ENCODE assay signal across 7 mouse cellular contexts in genomic region chr11:116030898-116031845, GRCm38 (mm10). TPM values are rescaled to one million over a fixed set of nuclear protein-coding genes. Genes with fewer than 3 reads are reported as not detected.
DNase-seq lines count a peak whose midpoint lies in the region; ATAC-seq and TF ChIP-seq lines count a peak whose summit lies in the region.

No protein-coding gene starts in this region.

- peaks cover 14% of the 10 kb centered on the region; the same call in 1 of the 2 replicates for H3K79me2 ChIP-seq in liver, adult 2 months (ENCODE audit: control insufficient read depth, insufficient read depth, low read length)

- H3K4me2 ChIP-seq in heart, embryonic 15.5 days: peak overlapping the region; percentile 82
- peak overlapping the region; percentile 62 for H3K4me2 ChIP-seq in midbrain, postnatal 0 days (ENCODE audit: low read depth, low read length, poor library complexity, severe bottlenecking)

- WGBS in heart, embryonic 15.5 days: 24% methylated on average over 14 of the region's 14 CpGs
- WGBS in liver, adult 2 months: 19% methylated on average over 14 of the region's 14 CpGs
- 25% methylated on average over 14 of the region's 14 CpGs for WGBS in midbrain, postnatal 0 days

- peaks cover 7% of the 10 kb centered on the region for H3K4me1 ChIP-seq in testis, adult 2 months (ENCODE audit: control insufficient read depth, insufficient read depth, low read length)
- peaks cover 4% of the 10 kb centered on the region for H3K4me1 ChIP-seq in cortical plate, adult 2 months (ENCODE audit: control insufficient read depth, insufficient read depth, low read length)
- peaks cover 24% of the 10 kb centered on the region for H3K4me1 ChIP-seq in heart, embryonic 15.5 days (replicated peaks)
- peaks cover 10% of the 10 kb centered on the region for H3K4me1 ChIP-seq in liver, adult 2 months (ENCODE audit: control insufficient read depth, insufficient read depth, low read length)
- peaks cover 8% of the 10 kb centered on the region; the same call in 1 of the 2 replicates for H3K4me1 ChIP-seq in midbrain, postnatal 0 days (ENCODE audit: insufficient read depth, low read length)

- TF ChIP-seq CTCF in testis, adult 2 months (IDR thresholded peaks at IDR 0.05; ENCODE audit: control insufficient read depth, insufficient read depth, insufficient replicate concordance, low read depth, low read length): no peak
- no peak for TF ChIP-seq CTCF in cortical plate, adult 2 months (IDR thresholded peaks at IDR 0.05; ENCODE audit: extremely low read depth, insufficient read depth, low read length)
- TF ChIP-seq CTCF in liver, adult 2 months (IDR thresholded peaks at IDR 0.05; ENCODE audit: low read depth, low read length): no peak
- no peak for TF ChIP-seq CTCF in midbrain, postnatal 0 days (IDR thresholded peaks at IDR 0.05)

- peak overlapping the region; percentile 95 for H3K9ac ChIP-seq in heart, embryonic 15.5 days
- peak overlapping the region; percentile 94 for H3K9ac ChIP-seq in liver, adult 2 months (ENCODE audit: low read depth, low read length)
- H3K9ac ChIP-seq in midbrain, postnatal 0 days (replicated peaks; ENCODE audit: low read length, poor library complexity, severe bottlenecking): peak overlapping the region; percentile 81

- ATAC-seq in heart, embryonic 15.5 days (replicated peaks; ENCODE audit: insufficient number of reproducible peaks, insufficient read depth, low FRiP score, low read depth): no peak; the same call in 1 of the 2 replicates
- ATAC-seq in midbrain, postnatal 0 days (ENCODE audit: low FRiP score): peak; percentile 50; the same call in 1 of the 2 replicates

- no peak for TF ChIP-seq POLR2A in testis, adult 2 months (IDR thresholded peaks at IDR 0.05; ENCODE audit: control insufficient read depth, low read depth, low read length)
- no peak for TF ChIP-seq POLR2A in cortical plate, adult 2 months (IDR thresholded peaks at IDR 0.05; ENCODE audit: extremely low read depth, insufficient read depth, low read length)
- TF ChIP-seq POLR2A in liver, adult 2 months (IDR thresholded peaks at IDR 0.05; ENCODE audit: extremely low read depth, insufficient read depth, low read length): no peak

- H3K27me3 ChIP-seq in testis, adult 2 months (ENCODE audit: control insufficient read depth, insufficient read depth, low read length): no peaks in the 10 kb centered on the region
- no peaks in the 10 kb centered on the region for H3K27me3 ChIP-seq in heart, embryonic 15.5 days
- no peaks in the 10 kb centered on the region for H3K27me3 ChIP-seq in liver, adult 2 months (ENCODE audit: control insufficient read depth, insufficient read depth, low read length)
- no peaks in the 10 kb centered on the region for H3K27me3 ChIP-seq in midbrain, postnatal 0 days (ENCODE audit: insufficient read depth, low read length)

- no peak for DNase-seq in testis, postnatal 10 days (ENCODE audit: low spot score)
- DNase-seq in liver, adult 2 months (ENCODE audit: extremely low read depth, low read depth, low spot score): peak; percentile 58
- DNase-seq in midbrain, postnatal 0 days (ENCODE audit: low spot score): no peak
- DNase-seq in left cerebral cortex, adult 11 months (ENCODE audit: low spot score): no peak

- H3K27ac ChIP-seq in testis, adult 2 months (ENCODE audit: control insufficient read depth, insufficient read depth, low read depth, low read length): peak overlapping the region; percentile 99
- H3K27ac ChIP-seq in cortical plate, adult 2 months (ENCODE audit: insufficient read depth, low read length): peak overlapping the region; percentile 97
- H3K27ac ChIP-seq in heart, embryonic 15.5 days: peak overlapping the region; percentile 100
- peak overlapping the region; percentile 98 for H3K27ac ChIP-seq in liver, adult 2 months (replicated peaks; ENCODE audit: insufficient read depth, low read depth, low read length)
- peak overlapping the region; percentile 94 for H3K27ac ChIP-seq in midbrain, postnatal 0 days (ENCODE audit: low read depth, low read length)

- H3K9me3 ChIP-seq in heart, embryonic 15.5 days (replicated peaks): no peaks in the 10 kb centered on the region
- no peaks in the 10 kb centered on the region for H3K9me3 ChIP-seq in midbrain, postnatal 0 days (ENCODE audit: low read length)

- peak overlapping the region; percentile 90 for H3K4me3 ChIP-seq in testis, adult 2 months (ENCODE audit: control insufficient read depth, low read depth, low read length)
- peak overlapping the region; percentile 60 for H3K4me3 ChIP-seq in cortical plate, adult 2 months (ENCODE audit: insufficient read depth, low read length)
- H3K4me3 ChIP-seq in heart, embryonic 15.5 days: peak overlapping the region; percentile 89
- peak overlapping the region; percentile 77 for H3K4me3 ChIP-seq in liver, adult 2 months (ENCODE audit: insufficient read depth, low read depth, low read length)
- H3K4me3 ChIP-seq in midbrain, postnatal 0 days (ENCODE audit: low read depth, low read length): peak overlapping the region; percentile 44

- no peaks in the 10 kb centered on the region for H3K36me3 ChIP-seq in testis, adult 2 months (ENCODE audit: control insufficient read depth, insufficient read depth, low read length)
- H3K36me3 ChIP-seq in heart, embryonic 15.5 days: 0 out of 2 replicates have a peak, but pooled peaks cover 12% of the 10 kb centered on the region
- no peaks in the 10 kb centered on the region for H3K36me3 ChIP-seq in liver, adult 2 months (ENCODE audit: control insufficient read depth, insufficient read depth, low read length)
- H3K36me3 ChIP-seq in midbrain, postnatal 0 days (ENCODE audit: insufficient read depth, low read length): no peaks in the 10 kb centered on the region

RNA-seq across cellular contexts. Expression of gene Unk, which starts 1.1 kb away (rescaled TPM):
- polyA plus RNA-seq in testis, adult 2 months (2012; rRNA removed): 21.3 and 21.5 TPM in 2 replicates
- 31.1 and 33.4 TPM in 2 replicates for polyA plus RNA-seq in cortical plate, adult 2 months (2012; rRNA removed)
- polyA plus RNA-seq in heart, embryonic 15.5 days (2015; fragmentation: Nextera tagmentation; extraction: Ambion mirVana): 19.5 and 27.3 TPM in 2 replicates
- 4.3 and 5.2 TPM in 2 replicates for total RNA-seq in liver, adult 2 months (2014; rRNA removed)
- polyA plus RNA-seq in liver, adult 2 months (2012; rRNA removed): 8.9 and 13.8 TPM in 2 replicates
- total RNA-seq in midbrain, postnatal 0 days (2014; rRNA removed): 45.2 and 55.1 TPM in 2 replicates
- polyA plus RNA-seq in midbrain, postnatal 0 days (2015; fragmentation: Nextera tagmentation; extraction: Ambion mirVana): 25.5 and 26.7 TPM in 2 replicates

RNA-seq across cellular contexts. Expression of gene H3f3b, which starts 3.4 kb away (rescaled TPM):
- 276 and 330 TPM in 2 replicates for polyA plus RNA-seq in testis, adult 2 months (2012; rRNA removed)
- 217 and 235 TPM in 2 replicates for polyA plus RNA-seq in cortical plate, adult 2 months (2012; rRNA removed)
- 648 and 727 TPM in 2 replicates for polyA plus RNA-seq in heart, embryonic 15.5 days (2015; fragmentation: Nextera tagmentation; extraction: Ambion mirVana)
- total RNA-seq in liver, adult 2 months (2014; rRNA removed): 116 and 163 TPM in 2 replicates
- polyA plus RNA-seq in liver, adult 2 months (2012; rRNA removed): 56.2 and 59.9 TPM in 2 replicates
- 568 and 792 TPM in 2 replicates for total RNA-seq in midbrain, postnatal 0 days (2014; rRNA removed)
- polyA plus RNA-seq in midbrain, postnatal 0 days (2015; fragmentation: Nextera tagmentation; extraction: Ambion mirVana): 2,143 and 2,254 TPM in 2 replicates

RNA-seq across cellular contexts. Expression of gene Galk1, which starts 18.7 kb away (rescaled TPM):
- polyA plus RNA-seq in testis, adult 2 months (2012; rRNA removed): 27.8 and 30.3 TPM in 2 replicates
- 19.2 and 20.4 TPM in 2 replicates for polyA plus RNA-seq in cortical plate, adult 2 months (2012; rRNA removed)
- polyA plus RNA-seq in heart, embryonic 15.5 days (2015; fragmentation: Nextera tagmentation; extraction: Ambion mirVana): 120 and 147 TPM in 2 replicates
- total RNA-seq in liver, adult 2 months (2014; rRNA removed): 49.5 and 53.0 TPM in 2 replicates
- 74.7 and 79.6 TPM in 2 replicates for polyA plus RNA-seq in liver, adult 2 months (2012; rRNA removed)
- 36.3 and 44.0 TPM in 2 replicates for total RNA-seq in midbrain, postnatal 0 days (2014; rRNA removed)
- polyA plus RNA-seq in midbrain, postnatal 0 days (2015; fragmentation: Nextera tagmentation; extraction: Ambion mirVana): 47.7 and 49.5 TPM in 2 replicates

RNA-seq across cellular contexts. Expression of gene Unc13d, which starts 46.6 kb away (rescaled TPM):
- polyA plus RNA-seq in testis, adult 2 months (2012; rRNA removed): 3.4 and 3.8 TPM in 2 replicates
- polyA plus RNA-seq in cortical plate, adult 2 months (2012; rRNA removed): 0.96 and 1.3 TPM in 2 replicates
- polyA plus RNA-seq in heart, embryonic 15.5 days (2015; fragmentation: Nextera tagmentation; extraction: Ambion mirVana): 1.0 and 3.9 TPM in 2 replicates
- total RNA-seq in liver, adult 2 months (2014; rRNA removed): 0.37 and 0.87 TPM in 2 replicates
- 0.54 and 1.4 TPM in 2 replicates for polyA plus RNA-seq in liver, adult 2 months (2012; rRNA removed)
- total RNA-seq in midbrain, postnatal 0 days (2014; rRNA removed): 0.22 and 0.71 TPM in 2 replicates
- polyA plus RNA-seq in midbrain, postnatal 0 days (2015; fragmentation: Nextera tagmentation; extraction: Ambion mirVana): 0.67 and 0.77 TPM in 2 replicates

RNA-seq across cellular contexts. Expression of gene Wbp2, which starts 55.6 kb away (rescaled TPM):
- polyA plus RNA-seq in testis, adult 2 months (2012; rRNA removed): 253 and 269 TPM in 2 replicates
- 438 and 447 TPM in 2 replicates for polyA plus RNA-seq in cortical plate, adult 2 months (2012; rRNA removed)
- polyA plus RNA-seq in heart, embryonic 15.5 days (2015; fragmentation: Nextera tagmentation; extraction: Ambion mirVana): 121 and 139 TPM in 2 replicates
- 14.8 and 24.8 TPM in 2 replicates for total RNA-seq in liver, adult 2 months (2014; rRNA removed)
- 166 and 179 TPM in 2 replicates for polyA plus RNA-seq in liver, adult 2 months (2012; rRNA removed)
- 119 and 150 TPM in 2 replicates for total RNA-seq in midbrain, postnatal 0 days (2014; rRNA removed)
- 254 and 267 TPM in 2 replicates for polyA plus RNA-seq in midbrain, postnatal 0 days (2015; fragmentation: Nextera tagmentation; extraction: Ambion mirVana)
